Mouse (Mus musculus) testis, adult 10 weeks (tissue): ENCODE data around the gene Lig3. TPM values are rescaled to one million over a fixed set of nuclear protein-coding genes. Genes with fewer than 3 reads are reported as not detected.

Experiments
- polyA plus RNA-seq: library from polyadenylated mRNA; stranded (reverse); fragments of 350-450 nt; fragmentation: Illumina TruSeq; extraction: RNeasy Lipid Tissue Mini Kit (QIAGEN cat#74804); gene quantifications from one replicate; pipeline ENCODE4 v1.2.3, GENCODE M21; 2014; ENCODE audit warnings: low read depth, low replicate concordance

The Lig3 gene
- 87.9 TPM for polyA plus RNA-seq

GRCm38 (mm10) chr11:82780983-82781903 is at the start of gene Lig3:
Gene Lig3 (plus strand): TSS chr11:82781108.

GRCm38 (mm10) chr11:82763742-82764437 is 17.0 kb upstream of the Lig3 start, which contains the start of the genes Cct6b and Zfp830:
Gene Cct6b (minus strand): TSS chr11:82764321.
Gene Zfp830 (plus strand): TSS chr11:82764345.

Other genes starting within 250 kb of the Lig3 start
- 313 TPM for gene Cct6b, start 16.8 kb upstream of the Lig3 start, polyA plus RNA-seq
- 29.4 TPM for gene Zfp830, start 16.8 kb upstream of the Lig3 start, polyA plus RNA-seq
- 50.1 TPM for gene Rffl, start 90.1 kb downstream of the Lig3 start, polyA plus RNA-seq
- gene Rad51d, start 109.5 kb downstream of the Lig3 start, polyA plus RNA-seq: 2.8 TPM
- 9.8 TPM for gene Fndc8, start 111.0 kb downstream of the Lig3 start, polyA plus RNA-seq
- 1.6 TPM for gene Nle1, start 127.3 kb downstream of the Lig3 start, polyA plus RNA-seq
- gene Unc45b, start 129.4 kb downstream of the Lig3 start, polyA plus RNA-seq: 0.13 TPM
- gene Slfn5, start 170.2 kb downstream of the Lig3 start, polyA plus RNA-seq: 2.7 TPM
- 0.28 TPM for gene Slfn9, start 210.7 kb downstream of the Lig3 start, polyA plus RNA-seq
- gene Slfn8, start 239.7 kb downstream of the Lig3 start, polyA plus RNA-seq: 1.5 TPM